Mouse (Mus musculus) small intestine, adult 2 months (tissue): ENCODE data around the gene Irf9.

ENCODE experiments used
- CTCF ChIP-seq: fragments of 200-500 bp; IDR thresholded peaks from 2 replicates; pipeline ENCODE4 v1.5.1; 2012; ENCODE audit warnings: low read depth, mild to moderate bottlenecking, control low read depth, inconsistent platforms, low read length, moderate library complexity, mixed read lengths; ENCODE audit not compliant: insufficient replicate concordance, insufficient read length; ENCODE audit errors: extremely low read depth
- POLR2A ChIP-seq: fragments of 200-500 bp; IDR thresholded peaks from 2 replicates; pipeline ENCODE4 v1.6.1; 2012; ENCODE audit warnings: low read depth, mild to moderate bottlenecking, control low read depth, inconsistent platforms, low read length, moderate library complexity

GRCm38 (mm10) chr14:55578668-55579269, 24.6 kb upstream of the Irf9 start:
- TF ChIP-seq CTCF (no peak), POLR2A (no peak)
